Mouse (Mus musculus) ES-E14 (cell line): Measurements from ENCODE around the gene Atp6v0e.

Experiments
- HCFC1 ChIP-seq: IDR thresholded peaks from 2 replicates; pipeline ENCODE4 v1.6.1; 2012; ENCODE audit warnings: low read length, inconsistent platforms, borderline replicate concordance; ENCODE audit not compliant: insufficient read depth
- ZNF384 ChIP-seq: IDR thresholded peaks from 2 replicates; pipeline ENCODE4 v1.6.1; 2012; ENCODE audit warnings: low read depth, low read length, inconsistent platforms

GRCm38 (mm10) chr17:26618498-26618897, 44.5 kb upstream of the Atp6v0e start:
- TF ChIP-seq HCFC1, result no peak
- no peak for TF ChIP-seq ZNF384
